Mouse (Mus musculus): ENCODE measurements around the gene Rpl5.

- TF ChIP-seq POLR2A (IDR thresholded peaks at IDR 0.05; ENCODE audit: insufficient read depth, low read depth, low read length) (no peak), CTCF (IDR thresholded peaks at IDR 0.05; ENCODE audit: insufficient read depth, low read depth, low read length) (no peak)
Observed at GRCm38 (mm10) chr5:107873330-107873729, 27.0 kb upstream of the Rpl5 start.
